8 mouse cellular contexts compared by ENCODE assay signal in the genomic region with DNA sequence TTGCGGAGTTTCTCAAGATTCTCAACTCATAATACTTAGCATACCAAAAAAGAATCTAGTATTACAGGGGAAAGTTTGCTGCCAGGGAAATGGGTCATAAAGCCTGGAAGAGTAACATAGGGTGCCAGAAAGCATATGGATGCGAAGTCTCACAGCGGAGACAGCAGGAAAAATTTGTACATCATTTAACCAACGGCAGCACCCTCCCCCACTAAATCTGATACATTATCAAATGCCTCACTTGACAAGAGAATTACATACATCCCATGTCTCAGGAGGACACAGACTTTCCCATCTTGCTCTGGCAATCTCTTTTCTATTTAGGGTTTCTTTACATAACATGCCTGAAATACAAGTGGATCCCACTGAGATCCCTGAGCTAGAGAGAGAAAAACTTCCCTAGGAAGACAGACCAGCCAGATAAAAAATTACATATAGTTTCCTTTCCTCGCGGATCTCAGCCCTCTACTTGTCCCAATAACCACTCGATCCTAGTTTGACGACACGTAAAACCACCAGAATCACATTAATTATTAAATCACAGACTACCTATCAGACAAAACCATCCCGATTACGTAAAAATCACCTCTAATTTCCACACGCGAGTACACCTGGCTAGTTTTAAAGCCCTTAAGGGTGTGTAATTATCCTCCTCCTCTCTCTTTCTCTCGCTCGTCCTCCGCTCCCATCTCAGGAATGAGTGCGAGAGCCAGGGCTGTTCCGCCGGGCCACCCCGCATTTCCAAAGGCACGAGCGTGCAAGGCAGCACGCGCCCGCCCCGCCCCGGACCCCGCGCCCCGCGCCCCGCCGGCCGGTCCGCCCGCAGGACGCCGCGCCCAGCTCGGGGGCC.
DNase-seq lines count a peak whose midpoint lies in the region; ATAC-seq and TF ChIP-seq lines count a peak whose summit lies in the region.

No protein-coding gene starts in this region.

- H3K4me3 ChIP-seq in kidney, adult 2 months (ENCODE audit: insufficient read depth, low read depth, low read length): peak overlapping the region; percentile 61
- H3K4me3 ChIP-seq in ES-E14 (ENCODE audit: insufficient read depth in 1 of 2, low read depth in 1 of 2, low read length in 2 of 2, poor library complexity in 1 of 2, severe bottlenecking in 1 of 2): peak overlapping the region; percentile 91 to 97
- peak overlapping the region; percentile 74 for H3K4me3 ChIP-seq in embryonic facial prominence, embryonic 12.5 days
- H3K4me3 ChIP-seq in intestine, embryonic 14.5 days (ENCODE audit: low read depth, low read length): peak overlapping the region; percentile 84
- H3K4me3 ChIP-seq in midbrain, embryonic 11.5 days (ENCODE audit: low read depth, low read length): peak overlapping the region; percentile 89

- H3K4me1 ChIP-seq in kidney, adult 2 months (ENCODE audit: control insufficient read depth, insufficient read depth, low read length): no peaks in the 10 kb centered on the region
- H3K4me1 ChIP-seq in ES-E14 (ENCODE audit: control insufficient read depth in 2 of 2, insufficient read depth in 2 of 2, low read length in 2 of 2, poor library complexity in 1 of 2): peaks cover 0 to 2% of the 10 kb centered on the region in 2 experiments; a peak in 1 of 4 replicates
- peaks cover 6% of the 10 kb centered on the region; the same call in 1 of the 2 replicates for H3K4me1 ChIP-seq in embryonic facial prominence, embryonic 12.5 days
- H3K4me1 ChIP-seq in intestine, embryonic 14.5 days (replicated peaks; ENCODE audit: control insufficient read depth, insufficient read depth, low read length): no peaks in the 10 kb centered on the region
- peaks cover 30% of the 10 kb centered on the region for H3K4me1 ChIP-seq in midbrain, embryonic 11.5 days (ENCODE audit: control insufficient read depth, insufficient read depth, low read length)

- no peaks in the 10 kb centered on the region for H3K36me3 ChIP-seq in kidney, adult 2 months (ENCODE audit: control insufficient read depth, insufficient read depth, low read length)
- no peaks in the 10 kb centered on the region for H3K36me3 ChIP-seq in ES-E14 (ENCODE audit: control insufficient read depth, insufficient read depth, low read length, poor library complexity, severe bottlenecking)
- H3K36me3 ChIP-seq in embryonic facial prominence, embryonic 12.5 days: no peaks in the 10 kb centered on the region
- no peaks in the 10 kb centered on the region for H3K36me3 ChIP-seq in intestine, embryonic 14.5 days (ENCODE audit: control insufficient read depth, insufficient read depth, low read length)
- no peaks in the 10 kb centered on the region for H3K36me3 ChIP-seq in midbrain, embryonic 11.5 days (ENCODE audit: control insufficient read depth, insufficient read depth, low read length)

- peak; percentile 48; the same call in 1 of the 2 replicates for ATAC-seq in embryonic facial prominence, embryonic 12.5 days (ENCODE audit: insufficient number of reproducible peaks, insufficient read depth, low FRiP score, low TSS enrichment)
- peak; percentile 65 for ATAC-seq in intestine, embryonic 14.5 days (replicated peaks; ENCODE audit: low FRiP score, low TSS enrichment, low read depth)
- peak; percentile 53; the same call in 1 of the 2 replicates for ATAC-seq in midbrain, embryonic 11.5 days (ENCODE audit: low FRiP score)

- peak overlapping the region; percentile 86 for H3K4me2 ChIP-seq in embryonic facial prominence, embryonic 12.5 days (replicated peaks)
- H3K4me2 ChIP-seq in intestine, embryonic 14.5 days (ENCODE audit: low read length): peak overlapping the region; percentile 81
- peak overlapping the region; percentile 86 for H3K4me2 ChIP-seq in midbrain, embryonic 11.5 days

- peak; percentile 29 for DNase-seq in kidney, adult 2 months
- DNase-seq in kidney, adult 11 months: no peak
- peak; percentile 19 for DNase-seq in ES-E14 (ENCODE audit: low read depth, low spot score)
- no peak for DNase-seq in intestine, embryonic 14.5 days (ENCODE audit: low spot score)
- DNase-seq in midbrain, embryonic 11.5 days (ENCODE audit: low spot score, missing footprints): peak; percentile 95
- no peak for DNase-seq in adrenal gland, postnatal 25 days
- no peak for DNase-seq in adrenal gland, postnatal 14 days

- in situ Hi-C loops in ES-E14 (cut with MboI; ENCODE audit: low sequenced_read_pairs in 2 of 2, unreplicated experiment in 2 of 2): no loop called here

- H3K9me3 ChIP-seq in ES-E14 (ENCODE audit: control insufficient read depth, insufficient read depth, low read depth, low read length): no peaks in the 10 kb centered on the region
- H3K9me3 ChIP-seq in embryonic facial prominence, embryonic 12.5 days: no peaks in the 10 kb centered on the region
- no peaks in the 10 kb centered on the region for H3K9me3 ChIP-seq in intestine, embryonic 14.5 days (ENCODE audit: control insufficient read depth, low read length)
- H3K9me3 ChIP-seq in midbrain, embryonic 11.5 days (ENCODE audit: control insufficient read depth, low read length): no peaks in the 10 kb centered on the region

- H3K27me3 ChIP-seq in kidney, adult 2 months (replicated peaks; ENCODE audit: control insufficient read depth, insufficient read depth, low read length): peaks cover 2% of the 10 kb centered on the region
- peaks cover 13% of the 10 kb centered on the region for H3K27me3 ChIP-seq in embryonic facial prominence, embryonic 12.5 days
- H3K27me3 ChIP-seq in intestine, embryonic 14.5 days (replicated peaks; ENCODE audit: control insufficient read depth, insufficient read depth, low read length): peaks cover 38% of the 10 kb centered on the region
- no peaks in the 10 kb centered on the region; the same call in 1 of the 2 replicates for H3K27me3 ChIP-seq in midbrain, embryonic 11.5 days (ENCODE audit: control insufficient read depth, insufficient read depth, low read length)

- no peak for TF ChIP-seq POLR2A in kidney, adult 2 months (IDR thresholded peaks at IDR 0.05; ENCODE audit: low read depth, low read length)

- H3K27ac ChIP-seq in kidney, adult 2 months (ENCODE audit: insufficient read depth, low read depth, low read length): no peak overlapping the region
- no peak overlapping the region for H3K27ac ChIP-seq in ES-E14 (ENCODE audit: insufficient read depth, low read depth, low read length, poor library complexity, severe bottlenecking)
- H3K27ac ChIP-seq in embryonic facial prominence, embryonic 12.5 days: peak overlapping the region; percentile 77
- peak overlapping the region; percentile 79 for H3K27ac ChIP-seq in intestine, embryonic 14.5 days (ENCODE audit: low read depth)
- H3K27ac ChIP-seq in midbrain, embryonic 11.5 days (ENCODE audit: low read depth, low read length): peak overlapping the region; percentile 86

- no peak for TF ChIP-seq CTCF in kidney, adult 2 months (conservative IDR thresholded peaks at IDR 0.05; ENCODE audit: insufficient read depth, insufficient read length, low read depth, low read length)

- H3K9ac ChIP-seq in ES-E14 (ENCODE audit: insufficient read depth, low read depth, low read length, poor library complexity, severe bottlenecking): peak overlapping the region; percentile 84
- H3K9ac ChIP-seq in embryonic facial prominence, embryonic 12.5 days: peak overlapping the region; percentile 76
- H3K9ac ChIP-seq in intestine, embryonic 14.5 days (ENCODE audit: low read length): peak overlapping the region; percentile 73
- peak overlapping the region; percentile 94 for H3K9ac ChIP-seq in midbrain, embryonic 11.5 days (ENCODE audit: low read length)

- WGBS in kidney, adult 2 months: 4% methylated on average over 40 of the region's 40 CpGs
- 6% methylated on average over 31 of the region's 40 CpGs for WGBS in embryonic facial prominence, embryonic 12.5 days
- WGBS in intestine, embryonic 14.5 days: 5% methylated on average over 38 of the region's 40 CpGs
- WGBS in midbrain, embryonic 11.5 days: 3% methylated on average over 35 of the region's 40 CpGs

TF ChIP-seq in ES-E14, 5 proteins besides CTCF, POLR2A, EP300 and RAD21:
- no peak for TF ChIP-seq ZNF384 (IDR thresholded peaks at IDR 0.05; ENCODE audit: low read depth, low read length)
- TF ChIP-seq HCFC1 (IDR thresholded peaks at IDR 0.05; ENCODE audit: borderline replicate concordance, insufficient read depth, low read length): no peak
- no peak for TF ChIP-seq CHD2 (IDR thresholded peaks at IDR 0.05; ENCODE audit: low read depth, low read length)
- TF ChIP-seq ZC3H11A (IDR thresholded peaks at IDR 0.05; ENCODE audit: borderline replicate concordance, low read depth, low read length): no peak

Comparison
In these comparisons a context has a peak if more than half of its experiments do, and no peak if none do; other contexts are left out.
1. DNase-seq: peak in kidney, adult 2 months (single experiment), ES-E14 (single experiment) and midbrain, embryonic 11.5 days (single experiment); none in kidney, adult 11 months (single experiment), intestine, embryonic 14.5 days (single experiment), adrenal gland, postnatal 25 days (single experiment) and adrenal gland, postnatal 14 days (single experiment).
2. H3K27ac ChIP-seq: peak in embryonic facial prominence, embryonic 12.5 days (single experiment), intestine, embryonic 14.5 days (single experiment) and midbrain, embryonic 11.5 days (single experiment); none in kidney, adult 2 months (single experiment) and ES-E14 (single experiment).
3. Peak in every context shown above with its lines, with median percentiles within 50 percentile points of each other: H3K4me3 ChIP-seq, H3K9ac ChIP-seq, ATAC-seq and H3K4me2 ChIP-seq.